Mouse (Mus musculus) thymus, postnatal 14 days (tissue): ENCODE data around the gene Dlg2.

Source experiments
- DNase-seq: peaks from one replicate; pipeline ENCODE4 v3.0.0; 2021

Gene Dlg2

GRCm38 (mm10) chr7:92492262-92492661 is 2015.8 kb downstream of the Dlg2 start:
- DNase-seq, result no peak

DNA sequence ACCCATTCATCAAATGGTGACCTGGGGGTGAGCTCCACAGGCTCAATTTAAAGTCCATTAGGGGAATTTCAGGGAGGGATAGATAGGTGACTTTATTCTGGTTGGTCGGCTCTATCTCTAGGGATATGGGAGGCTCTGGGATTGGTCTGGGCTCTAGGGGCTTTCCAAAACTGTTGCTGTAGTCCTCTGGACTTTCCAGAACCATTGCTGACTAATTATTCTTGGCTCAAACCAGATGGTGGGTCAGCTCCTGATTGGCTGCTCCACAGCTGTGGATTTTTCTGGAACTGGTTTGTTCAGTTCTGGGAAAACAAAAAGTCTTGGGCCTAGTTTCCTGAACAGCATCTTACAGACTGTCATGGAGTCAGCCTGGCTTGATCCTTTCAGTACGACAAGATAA is 2017.0 kb downstream of the Dlg2 start:
- DNase-seq, result no peak
